Mouse (Mus musculus): ENCODE measurements around the gene Syn1. TPM values are rescaled to one million over a fixed set of nuclear protein-coding genes. Genes with fewer than 3 reads are reported as not detected.

The Syn1 gene
- polyA plus RNA-seq (2014; fragmentation: Illumina TruSeq; extraction: RNeasy Lipid Tissue Mini Kit (QIAGEN cat#74804); ENCODE audit: low replicate concordance), result 1.5 TPM

DNA sequence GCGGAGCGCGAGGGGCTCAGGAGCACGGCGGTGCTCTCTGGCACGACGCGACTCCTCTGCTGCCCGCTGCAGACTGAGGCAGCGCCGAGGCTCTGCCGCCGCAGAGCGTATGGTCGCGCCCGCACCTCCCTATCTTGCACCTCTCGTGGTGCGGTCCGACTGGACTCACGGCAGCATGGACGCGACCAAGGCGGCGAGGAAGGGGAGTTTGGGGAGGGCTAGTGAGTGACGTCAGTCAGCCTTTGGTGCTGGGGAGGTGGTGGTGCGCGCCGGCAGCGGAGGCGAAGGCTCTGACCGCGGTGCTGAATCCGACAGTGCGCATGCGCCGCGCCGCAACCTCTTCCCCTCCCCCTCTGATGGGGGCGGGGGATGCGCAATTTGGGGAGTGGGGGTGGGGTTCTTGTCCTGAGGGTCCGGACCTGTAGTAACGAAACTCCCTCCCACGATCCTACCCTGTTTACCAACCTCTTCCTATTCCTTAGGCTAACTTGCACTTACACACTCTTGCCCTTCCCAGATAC, at the start of gene Syn1:
Syn1 (minus strand) TSS at position 161 of the 521 bp plus-strand sequence.

DNA sequence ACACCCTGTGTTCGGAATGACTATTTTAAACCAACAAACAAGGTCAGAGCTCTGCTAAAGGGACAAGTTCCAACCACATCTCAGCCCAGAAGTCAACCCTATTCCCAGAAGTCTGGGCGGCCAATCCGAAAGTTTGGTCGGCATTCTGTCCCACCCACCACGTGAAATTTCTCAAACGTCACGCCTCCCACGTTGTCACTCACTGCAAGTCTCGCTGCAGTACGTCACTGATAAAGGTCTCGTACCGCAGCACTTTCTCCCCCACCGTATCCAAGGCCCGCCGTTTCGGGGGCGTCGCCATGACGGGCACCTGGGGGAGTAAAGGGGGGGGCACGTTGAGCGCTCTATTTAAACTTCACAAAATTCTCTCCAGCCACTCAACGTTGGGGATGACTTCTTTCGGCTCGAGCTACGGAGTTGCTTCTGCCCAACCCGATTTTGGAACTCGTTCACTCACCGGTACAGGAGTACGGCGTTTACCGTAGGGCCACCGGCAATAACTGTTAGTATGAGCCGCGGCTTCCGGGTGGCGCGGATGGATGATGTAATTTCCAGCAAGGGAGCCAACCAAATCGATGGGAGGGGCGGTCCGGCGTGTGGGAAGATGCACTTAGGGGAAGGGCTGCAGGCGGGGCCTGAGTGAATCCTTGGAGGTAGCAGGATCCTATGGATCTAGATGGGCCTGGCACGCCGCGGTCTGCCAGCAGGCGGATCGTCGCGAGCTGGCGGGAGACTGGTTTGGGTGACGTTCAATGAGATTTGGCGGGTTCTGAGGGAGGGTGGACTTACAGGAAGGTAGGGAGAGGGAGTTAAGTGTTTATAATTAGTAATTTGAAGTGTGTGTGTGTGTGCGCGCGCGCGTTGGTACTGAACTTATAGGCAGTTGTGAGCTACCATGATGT, 40.9 kb upstream of the Syn1 start, which contains the start of gene Uxt:
Uxt (minus strand) TSS at position 541 of the 902 bp plus-strand sequence.

DNA sequence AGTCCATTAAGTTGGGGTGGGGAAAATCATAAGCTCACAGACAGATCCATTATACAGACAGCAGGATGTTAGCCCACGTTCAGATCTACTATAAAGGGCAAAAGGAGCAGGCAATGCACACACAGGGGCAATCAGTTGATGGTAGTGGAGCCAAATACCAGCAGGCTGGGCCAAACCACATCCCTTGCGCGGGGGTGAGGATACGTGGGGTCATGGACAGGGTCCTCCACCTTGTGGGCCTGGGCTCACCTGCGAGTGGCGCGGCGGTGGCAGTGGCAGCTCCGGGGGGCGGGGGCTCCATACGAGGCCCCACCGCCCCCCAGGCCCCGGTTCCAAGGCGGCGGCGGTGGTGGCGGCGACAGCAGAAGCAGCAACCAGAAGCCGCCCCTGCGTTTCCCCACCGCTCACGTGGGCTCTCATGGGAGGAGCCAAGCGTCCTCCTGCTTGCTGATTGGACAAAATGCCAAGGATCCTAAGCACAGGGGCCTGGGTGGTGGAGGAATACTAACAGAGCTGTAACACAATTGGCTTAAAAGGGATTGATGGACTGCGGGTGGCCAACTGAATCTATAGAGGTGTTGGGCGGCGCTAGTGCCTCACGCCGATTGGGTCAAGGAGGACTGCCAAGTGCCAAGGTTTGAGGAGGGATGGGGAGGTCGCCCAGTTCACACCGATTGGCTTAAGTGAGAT, 29.5 kb upstream of the Syn1 start, which contains the start of gene Elk1:
Elk1 (minus strand) TSS at position 418 of the 690 bp plus-strand sequence.

DNA sequence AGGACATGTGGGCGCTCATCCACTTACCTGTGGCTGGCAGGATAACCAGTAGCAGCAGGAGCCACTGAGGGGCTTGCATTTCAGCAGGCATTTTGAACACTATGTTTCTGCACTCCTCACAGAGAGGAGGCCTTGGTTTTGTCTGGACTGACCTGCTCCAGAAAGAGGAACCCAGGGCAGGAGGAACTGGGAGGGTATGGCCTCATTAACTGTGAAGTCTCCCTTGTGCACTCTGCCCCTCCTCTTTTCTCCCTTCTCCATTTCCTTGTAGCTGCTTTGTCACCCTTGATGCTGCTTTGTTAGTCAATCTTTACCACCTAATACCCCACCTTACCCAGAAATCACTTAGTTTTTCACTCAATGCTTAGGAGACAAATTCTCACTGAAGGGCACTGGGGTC, 10.6 kb upstream of the Syn1 start, which contains the start of gene Cfp:
Cfp (minus strand) TSS at position 192 of the 400 bp plus-strand sequence.

DNA sequence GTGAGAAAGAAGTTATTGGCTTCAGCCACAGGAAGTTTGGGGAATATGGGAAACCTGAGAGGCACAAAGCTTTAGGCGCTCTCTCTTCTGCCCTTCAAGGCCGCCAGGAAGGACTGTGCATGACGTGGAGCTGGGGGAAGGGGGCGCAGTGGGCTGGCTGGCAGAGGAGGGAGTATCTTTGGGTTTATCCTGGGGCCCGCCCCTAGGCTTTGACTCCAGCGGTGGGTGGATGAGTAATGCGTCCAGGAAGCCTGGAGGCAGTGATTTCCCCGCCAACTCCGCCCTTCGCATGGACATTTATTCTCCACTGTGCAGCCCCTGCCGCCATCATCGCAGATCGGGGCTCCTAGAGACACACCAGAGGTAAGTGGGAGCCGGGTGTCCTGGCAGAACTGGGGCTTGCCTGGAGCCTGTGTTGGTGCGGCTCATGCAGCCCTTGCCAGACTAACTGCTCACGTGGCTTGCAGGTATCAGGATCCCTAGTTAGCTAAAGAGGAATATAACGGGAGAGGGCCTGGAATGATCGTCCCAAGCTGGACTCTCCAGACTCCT, 50.8 kb downstream of the Syn1 start, which contains the start of gene Timp1:
Timp1 (plus strand) TSS at position 205 of the 552 bp plus-strand sequence.

Other genes with a start within 250 kb of the Syn1 start
- 16.9 TPM for gene Cdk16, start 233.1 kb downstream of the Syn1 start, polyA plus RNA-seq (2014; fragmentation: Illumina TruSeq; extraction: RNeasy Lipid Tissue Mini Kit (QIAGEN cat#74804); ENCODE audit: low replicate concordance)
- gene Usp11, start 217.1 kb downstream of the Syn1 start, polyA plus RNA-seq (2014; fragmentation: Illumina TruSeq; extraction: RNeasy Lipid Tissue Mini Kit (QIAGEN cat#74804); ENCODE audit: low replicate concordance), result 1.6 TPM
- gene Araf, start 123.2 kb downstream of the Syn1 start, polyA plus RNA-seq (2014; fragmentation: Illumina TruSeq; extraction: RNeasy Lipid Tissue Mini Kit (QIAGEN cat#74804); ENCODE audit: low replicate concordance), result 62.5 TPM
- gene Timp1, start 50.8 kb downstream of the Syn1 start, polyA plus RNA-seq (2014; fragmentation: Illumina TruSeq; extraction: RNeasy Lipid Tissue Mini Kit (QIAGEN cat#74804); ENCODE audit: low replicate concordance), result not detected
- gene Cfp, start 10.6 kb upstream of the Syn1 start, polyA plus RNA-seq (2014; fragmentation: Illumina TruSeq; extraction: RNeasy Lipid Tissue Mini Kit (QIAGEN cat#74804); ENCODE audit: low replicate concordance), result 2.5 TPM
- 2.8 TPM for gene Elk1, start 29.6 kb upstream of the Syn1 start, polyA plus RNA-seq (2014; fragmentation: Illumina TruSeq; extraction: RNeasy Lipid Tissue Mini Kit (QIAGEN cat#74804); ENCODE audit: low replicate concordance)
- gene Uxt, start 41.0 kb upstream of the Syn1 start, polyA plus RNA-seq (2014; fragmentation: Illumina TruSeq; extraction: RNeasy Lipid Tissue Mini Kit (QIAGEN cat#74804); ENCODE audit: low replicate concordance), result 17.9 TPM
- 51.2 TPM for gene Zfp182, start 141.3 kb upstream of the Syn1 start, polyA plus RNA-seq (2014; fragmentation: Illumina TruSeq; extraction: RNeasy Lipid Tissue Mini Kit (QIAGEN cat#74804); ENCODE audit: low replicate concordance)
- gene Spaca5, start 147.4 kb upstream of the Syn1 start, polyA plus RNA-seq (2014; fragmentation: Illumina TruSeq; extraction: RNeasy Lipid Tissue Mini Kit (QIAGEN cat#74804); ENCODE audit: low replicate concordance), result not detected
- 0.74 TPM for gene Zfp300, start 168.5 kb upstream of the Syn1 start, polyA plus RNA-seq (2014; fragmentation: Illumina TruSeq; extraction: RNeasy Lipid Tissue Mini Kit (QIAGEN cat#74804); ENCODE audit: low replicate concordance)
- gene Ssxa1, start 194.8 kb upstream of the Syn1 start, polyA plus RNA-seq (2014; fragmentation: Illumina TruSeq; extraction: RNeasy Lipid Tissue Mini Kit (QIAGEN cat#74804); ENCODE audit: low replicate concordance), result not detected

Measured in small intestine, adult 10 weeks (tissue).